ENCODE assay signal across 9 mouse cellular contexts in the genomic region with DNA sequence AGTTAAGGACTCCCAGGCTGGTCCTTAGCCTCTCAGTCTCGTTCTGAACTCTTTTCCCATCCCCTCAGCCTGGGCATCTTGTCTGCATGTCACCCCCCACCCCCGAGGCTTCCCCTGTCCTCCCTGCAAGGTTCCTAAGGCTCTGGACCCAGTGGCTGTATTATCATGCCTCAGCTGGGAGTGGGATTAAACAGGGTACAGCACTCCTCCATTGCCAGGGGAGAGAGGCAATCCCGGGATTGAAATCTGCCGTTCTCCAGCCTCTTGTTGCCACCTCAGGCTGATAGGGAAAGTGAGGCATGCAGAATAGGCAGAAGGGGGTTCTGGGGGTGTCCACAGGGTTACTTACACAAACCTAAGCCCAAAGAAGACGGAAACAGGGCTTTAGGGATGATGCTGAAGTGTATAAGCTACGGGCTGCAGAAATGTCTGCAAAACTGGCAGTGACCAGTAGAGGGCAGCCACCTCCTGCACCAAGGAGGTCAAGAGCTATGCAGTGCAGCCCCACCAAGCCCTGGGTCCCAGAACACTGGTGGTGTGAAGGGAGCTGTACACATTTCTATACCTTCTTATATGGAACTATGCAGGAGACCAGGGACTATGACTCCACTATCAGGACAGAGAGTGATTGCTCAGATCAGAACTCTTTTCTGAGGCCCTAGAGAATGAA. TPM values are rescaled to one million over a fixed set of nuclear protein-coding genes. Genes with fewer than 3 reads are reported as not detected.
DNase-seq lines count a peak whose midpoint lies in the region; ATAC-seq and TF ChIP-seq lines count a peak whose summit lies in the region.
"Had no signal": no experiment of that assay in that cellular context is flagged by ENCODE, and none has a peak within 500 bp of the region (broad histone marks: within the 10 kb centered on the region; RNA-seq: fewer than 3 reads in every experiment).

No protein-coding gene starts in this region.

- DNase-seq in gastrocnemius, adult 2 months: peak; percentile 68
- no peak for DNase-seq in gastrocnemius, postnatal 25 days
- peak; percentile 33 for DNase-seq in Muller cell, postnatal 12 days (ENCODE audit: inconsistent ontology term)
- DNase-seq in heart, postnatal 14 days: peak; percentile 61 to 74
- DNase-seq in left cerebral cortex, adult 11 months (ENCODE audit: low spot score): peak; percentile 51
- DNase-seq in spleen, postnatal 10 days (ENCODE audit: low spot score in 2 of 2): peak; percentile 44 to 70

- ATAC-seq in megakaryocyte progenitor cell, adult 5-6 weeks (replicated peaks; ENCODE audit: poor library complexity): peak; percentile 78

- no peak for TF ChIP-seq POLR2A in cortical plate, adult 2 months (IDR thresholded peaks at IDR 0.05; ENCODE audit: extremely low read depth, insufficient read depth, low read length)

- TF ChIP-seq CTCF in gastrocnemius, adult 2 months (IDR thresholded peaks at IDR 0.05): peak; percentile 87
- TF ChIP-seq CTCF in cortical plate, adult 2 months (IDR thresholded peaks at IDR 0.05; ENCODE audit: extremely low read depth, insufficient read depth, low read length): peak; percentile 91

- no peak overlapping the region for H3K4me3 ChIP-seq in gastrocnemius, adult 2 months
- H3K4me3 ChIP-seq in cortical plate, adult 2 months (ENCODE audit: insufficient read depth, low read length): no peak overlapping the region

- no peak overlapping the region for H3K27ac ChIP-seq in gastrocnemius, adult 2 months
- no peak overlapping the region for H3K27ac ChIP-seq in cortical plate, adult 2 months (ENCODE audit: insufficient read depth, low read length)
- H3K27ac ChIP-seq: macrophage had no signal

- H3K4me1 ChIP-seq in cortical plate, adult 2 months (ENCODE audit: control insufficient read depth, insufficient read depth, low read length): peaks cover 8% of the 10 kb centered on the region

- intact Hi-C loops in gastrocnemius, adult 2 months (cut with DNase I): loop anchor here (1.0 kb wide), 1 partner anchor 114 kb away; no protein-coding TSS in a partner anchor
- intact Hi-C loops in heart, postnatal 14 days (cut with DNase I): loop anchor here (1.0 kb wide), 1 partner anchor 114 kb away; no protein-coding TSS in a partner anchor

RNA-seq across cellular contexts. Expression of a gene that starts 38.4 kb away (rescaled TPM):
- total RNA-seq in gastrocnemius, adult 2 months (2021): 10 to 100 TPM; 22.0 to 31.9 TPM
- 10 to 100 TPM; 18.5 to 28.4 TPM for total RNA-seq in gastrocnemius, postnatal 25 days (2021)
- 21.7 and 24.2 TPM in 2 replicates for polyA plus RNA-seq in cortical plate, adult 2 months (2012; rRNA removed)
- total RNA-seq in heart, postnatal 14 days (2021): 10 to 100 TPM; 87.5 to 88.3 TPM
- total RNA-seq in megakaryocyte progenitor cell, adult 5-6 weeks (2015): 0.07 and 0.25 TPM in 2 replicates
- total RNA-seq in megakaryocyte progenitor cell, adult 5-6 weeks (2017): 0.04 and 0.34 TPM in 2 replicates
- polyA plus RNA-seq: macrophage had no signal

Comparison
In these comparisons a context has a peak if more than half of its experiments do, and no peak if none do; other contexts are left out.
1. RNA of a gene that starts 38.4 kb away (total RNA-seq): 87.5 to 88.3 TPM in heart, postnatal 14 days, 22.0 to 31.9 TPM in gastrocnemius, adult 2 months and 18.5 to 28.4 TPM in gastrocnemius, postnatal 25 days; 0.04 to 0.34 TPM in megakaryocyte progenitor cell, adult 5-6 weeks; every median in the first group is over 10 times any median in the second.